Mouse (Mus musculus) liver (tissue): ENCODE measurements around the gene Sh3gl3.
"Not testable (repeated sequence)": the region's sequence is repeated elsewhere in the genome, so short reads cannot be mapped to it uniquely, and the experiment has no call there.

Experiments
- DNase-seq: peaks from one replicate; pipeline ENCODE4 v3.0.0-alpha.2; 2020; ENCODE audit warnings: mixed read lengths

The Sh3gl3 gene

GRCm38 (mm10) chr7:82236152-82236898 is 62.7 kb downstream of the Sh3gl3 start:
- no peak for DNase-seq

- DNase-seq: no peak
Measured at GRCm38 (mm10) chr7:82236899-82237162, 63.2 kb downstream of the Sh3gl3 start.

GRCm38 (mm10) chr7:82240424-82241240 is 67.0 kb downstream of the Sh3gl3 start:
- DNase-seq: no peak

- no peak for DNase-seq
Measured at GRCm38 (mm10) chr7:82244701-82245100, 71.1 kb downstream of the Sh3gl3 start.

- no peak for DNase-seq
Measured at GRCm38 (mm10) chr7:82248953-82249695, 75.5 kb downstream of the Sh3gl3 start.

GRCm38 (mm10) chr7:82253309-82253708 is 79.7 kb downstream of the Sh3gl3 start:
- DNase-seq: no peak

- no peak for DNase-seq
Measured at GRCm38 (mm10) chr7:82256936-82257335, 83.3 kb downstream of the Sh3gl3 start.

- DNase-seq: no peak
Measured at GRCm38 (mm10) chr7:82257530-82257929, 83.9 kb downstream of the Sh3gl3 start.

GRCm38 (mm10) chr7:82260210-82260609 is 86.6 kb downstream of the Sh3gl3 start:
- DNase-seq: no peak

- DNase-seq: peak; percentile 49
Measured at GRCm38 (mm10) chr7:82263141-82263540, 89.5 kb downstream of the Sh3gl3 start.

GRCm38 (mm10) chr7:82264119-82264518 is 90.5 kb downstream of the Sh3gl3 start:
- no peak for DNase-seq

- DNase-seq: no peak
Measured at GRCm38 (mm10) chr7:82265365-82265764, 91.7 kb downstream of the Sh3gl3 start.

GRCm38 (mm10) chr7:82269948-82270347 is 96.3 kb downstream of the Sh3gl3 start:
- DNase-seq: no peak

GRCm38 (mm10) chr7:82271742-82272141 is 98.1 kb downstream of the Sh3gl3 start:
- DNase-seq: no peak

GRCm38 (mm10) chr7:82272875-82273274 is 99.2 kb downstream of the Sh3gl3 start:
- DNase-seq: not testable (repeated sequence)

- DNase-seq: peak; percentile 21
Measured at GRCm38 (mm10) chr7:82274011-82274709, 100.5 kb downstream of the Sh3gl3 start.

- no peak for DNase-seq
Measured at GRCm38 (mm10) chr7:82274975-82275374, 101.3 kb downstream of the Sh3gl3 start.

- DNase-seq: no peak
Measured at GRCm38 (mm10) chr7:82275529-82276204, 102.0 kb downstream of the Sh3gl3 start.

GRCm38 (mm10) chr7:82282011-82282410 is 108.4 kb downstream of the Sh3gl3 start:
- no peak for DNase-seq

- DNase-seq: no peak
Measured at GRCm38 (mm10) chr7:82282464-82282863, 108.8 kb downstream of the Sh3gl3 start.

- DNase-seq: no peak
Measured at GRCm38 (mm10) chr7:82287242-82287641, 113.6 kb downstream of the Sh3gl3 start.

- DNase-seq: no peak
Measured at GRCm38 (mm10) chr7:82293441-82293840, 119.8 kb downstream of the Sh3gl3 start.
